Mouse (Mus musculus): ENCODE results near the gene Bcas3. TPM values are rescaled to one million over a fixed set of nuclear protein-coding genes. Genes with fewer than 3 reads are reported as not detected.
A peak's percentile ranks its signal among the peaks of the same experiment; 100 is the strongest.

Gene Bcas3
- polyA plus RNA-seq, 1 experiment from 2014 or later, result 33.3 TPM

- no peaks in the 10 kb centered on the region for H3K36me3 ChIP-seq (ENCODE audit: control insufficient read depth, insufficient read depth, low read length)
- peak overlapping the region; percentile 67; the same call in 1 of the 2 replicates for H3K4me3 ChIP-seq (ENCODE audit: low read depth, low read length)
- H3K4me2 ChIP-seq (replicated peaks; ENCODE audit: low read depth, low read length), result peak overlapping the region; percentile 39
- H3K9me3 ChIP-seq (ENCODE audit: control insufficient read depth, low read length), result no peaks in the 10 kb centered on the region
- DNase-seq (ENCODE audit: low spot score) (no peak), ATAC-seq (ENCODE audit: low FRiP score) (no peak)
- H3K9ac ChIP-seq (ENCODE audit: low read depth, low read length), result 0 out of 2 replicates have a peak overlapping the region, but pooled peaks have one; percentile 1
- no peak overlapping the region for H3K27ac ChIP-seq (ENCODE audit: low read depth, low read length)
- no peaks in the 10 kb centered on the region for H3K27me3 ChIP-seq (ENCODE audit: control insufficient read depth, insufficient read depth, low read length)
- WGBS, result 95% methylated on average over 3 of the region's 3 CpGs
- no peaks in the 10 kb centered on the region; the same call in 1 of the 2 replicates for H3K4me1 ChIP-seq (replicated peaks; ENCODE audit: control insufficient read depth, insufficient read depth, low read length)
Observed at GRCm38 (mm10) chr11:85313361-85313760, 39.6 kb upstream of the Bcas3 start.

- H3K4me2 ChIP-seq (replicated peaks; ENCODE audit: low read depth, low read length), result no peak overlapping the region
- H3K9ac ChIP-seq (ENCODE audit: low read depth, low read length), result no peak overlapping the region
- H3K4me1 ChIP-seq (replicated peaks; ENCODE audit: control insufficient read depth, insufficient read depth, low read length), result no peaks in the 10 kb centered on the region
- no peaks in the 10 kb centered on the region for H3K36me3 ChIP-seq (ENCODE audit: control insufficient read depth, insufficient read depth, low read length)
- H3K27me3 ChIP-seq (ENCODE audit: control insufficient read depth, insufficient read depth, low read length), result no peaks in the 10 kb centered on the region
- H3K27ac ChIP-seq (ENCODE audit: low read depth, low read length), result no peak overlapping the region
- ATAC-seq (ENCODE audit: low FRiP score) (no peak), DNase-seq (ENCODE audit: low spot score) (no peak)
- no peak overlapping the region for H3K4me3 ChIP-seq (ENCODE audit: low read depth, low read length)
- WGBS, result 90% methylated on average over 9 of the region's 9 CpGs
- H3K9me3 ChIP-seq (ENCODE audit: control insufficient read depth, low read length), result no peaks in the 10 kb centered on the region
Observed at GRCm38 (mm10) chr11:85323567-85324330, 29.2 kb upstream of the Bcas3 start.

GRCm38 (mm10) chr11:85328717-85329116 is 24.2 kb upstream of the Bcas3 start:
- H3K27ac ChIP-seq (ENCODE audit: low read depth, low read length), result no peak overlapping the region
- no peaks in the 10 kb centered on the region for H3K4me1 ChIP-seq (replicated peaks; ENCODE audit: control insufficient read depth, insufficient read depth, low read length)
- H3K36me3 ChIP-seq (ENCODE audit: control insufficient read depth, insufficient read depth, low read length), result no peaks in the 10 kb centered on the region
- H3K9me3 ChIP-seq (ENCODE audit: control insufficient read depth, low read length), result no peaks in the 10 kb centered on the region
- H3K4me2 ChIP-seq (replicated peaks; ENCODE audit: low read depth, low read length), result no peak overlapping the region
- WGBS, result 94% methylated on average over 3 of the region's 3 CpGs
- DNase-seq (ENCODE audit: low spot score) (no peak), ATAC-seq (ENCODE audit: low FRiP score) (no peak)
- no peak overlapping the region for H3K9ac ChIP-seq (ENCODE audit: low read depth, low read length)
- no peaks in the 10 kb centered on the region for H3K27me3 ChIP-seq (ENCODE audit: control insufficient read depth, insufficient read depth, low read length)
- no peak overlapping the region for H3K4me3 ChIP-seq (ENCODE audit: low read depth, low read length)

DNA sequence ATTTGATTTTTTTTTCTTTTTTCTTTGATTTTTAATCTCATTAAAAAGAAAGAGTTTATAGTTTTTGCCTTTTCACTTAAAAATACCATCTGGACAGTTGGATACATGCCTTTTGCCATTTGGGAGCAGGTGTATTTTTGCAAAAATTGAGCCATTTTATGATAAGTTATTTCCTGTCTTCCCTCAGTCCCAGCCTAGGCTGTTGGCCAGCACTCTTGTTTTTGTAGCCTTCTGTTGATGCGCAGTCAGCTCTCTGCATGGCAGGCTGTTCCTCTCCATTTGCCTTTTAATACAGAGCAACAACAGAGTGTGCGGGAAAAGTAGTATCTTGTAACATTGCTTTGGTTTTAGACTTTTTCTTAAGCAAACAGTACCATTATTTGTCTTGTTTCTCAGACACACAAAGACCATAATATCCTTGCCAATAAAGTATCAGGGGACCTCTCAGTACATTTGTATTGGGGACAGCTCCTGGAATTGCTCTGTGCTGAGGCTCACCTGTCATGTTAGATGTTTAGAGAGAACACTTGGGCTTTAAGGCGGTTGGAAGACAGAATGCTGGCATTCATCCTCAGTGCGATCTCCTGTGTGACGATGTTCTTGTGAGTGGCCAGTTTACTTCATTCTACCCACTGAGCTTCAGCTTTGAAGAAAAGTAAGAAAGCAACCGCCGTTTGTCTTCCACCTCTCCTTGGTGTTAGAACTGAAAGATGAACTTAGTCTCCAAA is 23.6 kb upstream of the Bcas3 start:
- Histone ChIP-seq H3K27ac (ENCODE audit: low read depth, low read length) (no peak overlapping the region), H3K36me3 (ENCODE audit: control insufficient read depth, insufficient read depth, low read length) (no peaks in the 10 kb centered on the region), H3K9ac (ENCODE audit: low read depth, low read length) (no peak overlapping the region), H3K4me2 (replicated peaks; ENCODE audit: low read depth, low read length) (no peak overlapping the region), H3K4me3 (ENCODE audit: low read depth, low read length) (no peak overlapping the region), H3K9me3 (ENCODE audit: control insufficient read depth, low read length) (no peaks in the 10 kb centered on the region), H3K27me3 (ENCODE audit: control insufficient read depth, insufficient read depth, low read length) (no peaks in the 10 kb centered on the region), H3K4me1 (replicated peaks; ENCODE audit: control insufficient read depth, insufficient read depth, low read length) (no peaks in the 10 kb centered on the region)
- DNase-seq (ENCODE audit: low spot score), result no peak
- WGBS, result 94% methylated on average over 7 of the region's 7 CpGs
- ATAC-seq (ENCODE audit: low FRiP score), result no peak

DNA sequence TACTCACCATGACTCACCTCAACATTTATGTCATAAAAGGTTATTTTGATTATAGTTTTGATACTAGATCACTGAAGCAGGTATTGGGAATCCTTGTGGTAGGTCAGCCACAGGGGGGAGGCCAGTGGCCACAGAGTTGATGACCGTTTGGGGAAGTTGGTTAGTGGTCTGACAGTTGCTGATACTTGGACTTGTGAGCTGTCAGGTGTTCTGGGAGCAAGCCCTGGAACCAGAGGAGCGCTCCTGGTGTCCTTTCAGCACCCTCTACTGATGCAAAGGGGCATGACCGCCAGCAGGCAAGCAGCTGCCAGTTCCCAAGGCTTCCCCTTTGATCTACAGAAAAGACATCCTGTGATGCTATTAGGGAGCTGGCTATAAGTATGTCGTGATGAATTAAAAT is 18.2 kb upstream of the Bcas3 start:
- Histone ChIP-seq H3K4me3 (ENCODE audit: low read depth, low read length) (no peak overlapping the region), H3K4me2 (replicated peaks; ENCODE audit: low read depth, low read length) (no peak overlapping the region), H3K9ac (ENCODE audit: low read depth, low read length) (no peak overlapping the region), H3K36me3 (ENCODE audit: control insufficient read depth, insufficient read depth, low read length) (no peaks in the 10 kb centered on the region), H3K27ac (ENCODE audit: low read depth, low read length) (no peak overlapping the region), H3K27me3 (ENCODE audit: control insufficient read depth, insufficient read depth, low read length) (no peaks in the 10 kb centered on the region), H3K9me3 (ENCODE audit: control insufficient read depth, low read length) (no peaks in the 10 kb centered on the region), H3K4me1 (replicated peaks; ENCODE audit: control insufficient read depth, insufficient read depth, low read length) (no peaks in the 10 kb centered on the region)
- ATAC-seq (ENCODE audit: low FRiP score) (no peak), DNase-seq (ENCODE audit: low spot score) (peak; percentile 25)
- 44% methylated on average over 4 of the region's 4 CpGs for WGBS

DNA sequence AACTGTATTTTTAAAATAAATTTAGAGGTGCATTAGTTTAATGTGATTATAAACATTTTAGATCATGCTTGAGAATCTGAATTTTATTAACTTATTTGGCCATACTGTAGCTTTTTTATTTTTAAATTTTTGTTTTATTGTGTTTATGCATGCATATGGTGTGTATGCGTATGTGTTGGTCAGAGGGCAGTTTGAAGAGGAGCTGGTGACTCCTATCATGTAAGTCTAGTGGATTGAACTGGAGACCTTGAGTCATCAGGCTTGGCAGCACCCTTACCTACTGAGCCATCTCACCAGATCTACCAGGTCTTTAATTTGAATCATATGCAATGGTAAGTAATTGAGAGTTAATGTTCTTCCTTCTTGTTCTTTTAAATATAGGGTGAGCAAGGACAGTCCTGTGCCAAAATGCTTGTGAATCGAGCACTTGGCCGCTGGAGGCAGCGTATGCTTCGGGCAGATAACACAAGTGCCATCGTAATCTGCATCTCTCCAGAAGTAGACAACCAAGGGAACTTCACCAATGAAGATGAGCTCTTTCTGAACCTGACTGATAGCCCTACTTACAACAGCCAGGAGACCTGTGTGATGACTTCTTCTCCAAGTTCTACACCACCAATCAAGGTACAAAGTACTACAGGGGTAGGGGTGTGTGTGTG is 13.7 kb upstream of the Bcas3 start:
- H3K4me2 ChIP-seq (replicated peaks; ENCODE audit: low read depth, low read length), result no peak overlapping the region
- H3K4me3 ChIP-seq (ENCODE audit: low read depth, low read length), result no peak overlapping the region
- H3K27ac ChIP-seq (ENCODE audit: low read depth, low read length), result no peak overlapping the region
- H3K9ac ChIP-seq (ENCODE audit: low read depth, low read length), result no peak overlapping the region
- WGBS, result 97% methylated on average over 6 of the region's 6 CpGs
- ATAC-seq (ENCODE audit: low FRiP score) (no peak), DNase-seq (ENCODE audit: low spot score) (no peak)
- no peaks in the 10 kb centered on the region for H3K4me1 ChIP-seq (replicated peaks; ENCODE audit: control insufficient read depth, insufficient read depth, low read length)
- H3K9me3 ChIP-seq (ENCODE audit: control insufficient read depth, low read length), result no peaks in the 10 kb centered on the region
- H3K36me3 ChIP-seq (ENCODE audit: control insufficient read depth, insufficient read depth, low read length), result no peaks in the 10 kb centered on the region
- H3K27me3 ChIP-seq (ENCODE audit: control insufficient read depth, insufficient read depth, low read length), result no peaks in the 10 kb centered on the region

DNA sequence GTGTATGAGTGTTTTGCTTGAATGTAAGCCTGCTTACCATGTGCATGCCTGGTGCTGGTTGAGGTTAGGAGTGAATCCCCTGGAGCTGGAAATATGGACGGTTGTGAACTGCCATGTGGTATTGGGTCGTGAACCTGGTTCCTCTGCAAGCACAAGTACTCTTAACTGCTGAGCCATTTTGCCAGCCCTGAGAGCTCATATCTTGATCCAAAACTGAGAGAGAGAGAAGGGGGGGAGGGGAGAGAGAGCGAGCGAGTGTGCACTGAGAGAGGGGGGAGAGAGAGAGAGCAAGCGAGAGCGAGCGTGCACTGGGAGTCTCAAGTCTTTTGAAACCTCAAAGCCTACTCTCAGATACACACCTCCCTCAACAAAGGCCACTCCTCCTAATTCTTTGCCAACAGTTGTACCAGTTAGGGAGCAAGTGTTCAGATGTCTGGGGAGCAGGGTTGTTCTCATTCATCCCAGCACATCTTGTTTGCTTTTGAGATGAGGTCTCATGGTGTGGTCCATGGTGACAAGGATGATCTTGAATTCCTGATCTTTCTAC is 12.8 kb upstream of the Bcas3 start:
- H3K4me1 ChIP-seq (replicated peaks; ENCODE audit: control insufficient read depth, insufficient read depth, low read length), result no peaks in the 10 kb centered on the region
- WGBS, result 89% methylated on average over 7 of the region's 7 CpGs
- H3K27me3 ChIP-seq (ENCODE audit: control insufficient read depth, insufficient read depth, low read length), result no peaks in the 10 kb centered on the region
- no peak overlapping the region for H3K9ac ChIP-seq (ENCODE audit: low read depth, low read length)
- H3K4me3 ChIP-seq (ENCODE audit: low read depth, low read length), result no peak overlapping the region
- no peak overlapping the region for H3K4me2 ChIP-seq (replicated peaks; ENCODE audit: low read depth, low read length)
- no peak for DNase-seq (ENCODE audit: low spot score)
- H3K36me3 ChIP-seq (ENCODE audit: control insufficient read depth, insufficient read depth, low read length), result no peaks in the 10 kb centered on the region
- no peaks in the 10 kb centered on the region for H3K9me3 ChIP-seq (ENCODE audit: control insufficient read depth, low read length)
- no peak overlapping the region for H3K27ac ChIP-seq (ENCODE audit: low read depth, low read length)
- ATAC-seq (ENCODE audit: low FRiP score), result no peak

DNA sequence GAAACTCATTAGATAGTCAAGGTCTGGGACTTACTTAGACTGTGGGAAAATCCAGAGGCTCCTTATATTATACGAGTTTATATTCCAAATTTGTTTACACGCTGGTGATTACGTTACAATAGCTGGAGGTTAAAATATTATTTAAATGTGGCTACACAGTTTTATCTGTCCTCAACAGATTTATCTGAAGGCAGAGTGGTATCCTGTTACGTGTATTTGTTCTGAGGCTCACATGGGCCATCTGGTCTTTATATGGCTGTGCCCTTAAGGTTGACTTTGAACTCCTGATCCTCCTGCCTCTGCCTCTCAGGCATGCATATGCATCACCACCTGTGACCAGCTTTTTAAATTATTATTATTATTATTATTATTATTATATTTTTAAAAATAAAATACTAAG is 852 bp downstream of the Bcas3 start:
- no peak for ATAC-seq (ENCODE audit: low FRiP score)
- 72% methylated on average over 4 of the region's 4 CpGs for WGBS
- peak overlapping the region; percentile 81 for H3K4me2 ChIP-seq (replicated peaks; ENCODE audit: low read depth, low read length)

More for the DNA sequence above, 852 bp downstream of the Bcas3 start:
- Histone ChIP-seq H3K4me1 (replicated peaks; ENCODE audit: control insufficient read depth, insufficient read depth, low read length) (no peaks in the 10 kb centered on the region), H3K27ac (ENCODE audit: low read depth, low read length) (no peak overlapping the region), H3K4me3 (ENCODE audit: low read depth, low read length) (peak overlapping the region; percentile 76), H3K9me3 (ENCODE audit: control insufficient read depth, low read length) (no peaks in the 10 kb centered on the region), H3K9ac (ENCODE audit: low read depth, low read length) (no peak overlapping the region), H3K36me3 (ENCODE audit: control insufficient read depth, insufficient read depth, low read length) (no peaks in the 10 kb centered on the region), H3K27me3 (ENCODE audit: control insufficient read depth, insufficient read depth, low read length) (no peaks in the 10 kb centered on the region)
- DNase-seq (ENCODE audit: low spot score), result no peak
